Mouse (Mus musculus): ENCODE measurements at regions not wholly inside any gene's neighbourhood (a gene's known extent, or its start where the extent isn't known, plus 50 kb on each side); places are given as distances from the start of the nearest gene placed in this dataset.

DNA sequence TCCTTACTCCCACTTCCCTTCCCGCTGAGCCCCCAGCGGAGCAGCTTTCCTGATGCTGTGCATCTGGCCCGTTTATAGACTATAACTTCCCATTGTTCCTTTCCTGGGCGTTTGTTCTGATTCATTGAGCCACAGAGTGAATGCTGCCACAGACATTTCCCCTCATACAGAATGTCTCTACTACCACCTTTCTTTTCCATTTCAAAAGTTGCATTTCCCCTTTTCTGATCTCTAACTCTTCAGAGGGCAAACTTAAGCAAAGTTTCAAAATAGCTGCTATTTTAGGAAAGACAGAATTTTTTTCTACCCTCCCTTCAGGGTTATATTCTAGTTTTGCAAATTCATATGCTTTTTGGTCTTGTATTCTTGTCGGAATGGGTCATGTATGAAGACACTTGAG, 128.3 kb upstream of the Tas2r119 start:
- no peak for DNase-seq (ENCODE audit: low spot score in 2 of 2)

DNA sequence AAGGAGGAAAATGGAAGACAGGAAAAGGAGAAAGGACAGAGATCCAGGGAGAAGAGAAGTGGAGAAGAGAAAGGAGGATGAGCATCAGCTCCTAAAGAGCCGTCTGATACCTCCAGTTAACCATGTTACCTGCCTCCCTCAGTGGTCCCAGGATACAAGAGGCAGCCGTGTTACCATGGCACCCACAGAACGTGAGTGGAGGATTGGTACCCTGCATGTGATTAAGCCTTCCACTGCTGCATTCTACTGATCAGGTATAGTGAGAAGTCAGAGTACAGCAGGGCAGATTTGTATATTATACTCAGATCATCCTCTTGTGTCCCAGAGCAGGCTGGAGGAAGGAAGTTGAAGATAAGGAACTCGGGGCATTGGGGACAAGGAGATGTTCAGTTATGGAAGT, 115.5 kb upstream of the Tas2r119 start:
- no peak for DNase-seq (ENCODE audit: low spot score in 2 of 2)

DNA sequence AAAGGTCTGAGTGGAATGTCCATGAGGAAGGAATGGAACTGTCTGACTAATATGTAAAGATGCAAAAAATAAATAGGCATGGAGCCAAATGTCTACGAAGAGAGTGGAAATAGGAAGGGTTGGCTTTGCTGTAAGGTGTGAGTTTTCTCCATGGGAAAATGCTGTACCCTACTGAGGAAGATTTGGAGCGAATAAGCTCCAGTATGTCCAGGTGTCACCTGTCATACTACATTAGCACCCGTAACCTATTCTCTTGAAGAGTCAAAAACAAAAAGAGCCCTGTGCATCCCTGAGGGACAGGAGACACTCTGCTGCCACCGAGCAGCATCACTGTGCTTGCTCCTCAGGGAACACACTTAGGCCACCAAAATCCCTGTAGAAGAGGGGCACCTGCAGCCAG, 95.0 kb upstream of the Tas2r119 start:
- no peak for DNase-seq (ENCODE audit: low spot score in 2 of 2)

DNA sequence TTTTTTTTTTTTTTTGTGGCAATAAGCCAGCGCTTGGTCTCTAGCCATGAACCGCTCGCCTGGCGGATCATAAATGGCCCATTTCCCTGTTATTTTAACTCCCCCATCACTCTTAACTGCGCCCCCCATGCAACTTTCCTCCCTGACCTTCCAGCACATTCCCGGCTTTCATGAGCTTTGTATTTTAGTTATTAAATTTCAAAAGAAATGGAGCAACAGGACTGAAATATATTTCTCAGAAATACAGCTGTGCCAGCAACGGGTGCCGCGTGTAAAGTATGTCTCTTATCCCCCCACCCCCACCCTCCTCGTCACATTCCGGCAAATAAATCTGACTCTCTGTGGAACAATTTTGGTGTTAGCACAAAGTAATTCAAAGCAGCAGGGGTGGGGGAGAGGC, 83.2 kb upstream of the Tas2r119 start:
- no peak for DNase-seq (ENCODE audit: low spot score in 2 of 2)

DNA sequence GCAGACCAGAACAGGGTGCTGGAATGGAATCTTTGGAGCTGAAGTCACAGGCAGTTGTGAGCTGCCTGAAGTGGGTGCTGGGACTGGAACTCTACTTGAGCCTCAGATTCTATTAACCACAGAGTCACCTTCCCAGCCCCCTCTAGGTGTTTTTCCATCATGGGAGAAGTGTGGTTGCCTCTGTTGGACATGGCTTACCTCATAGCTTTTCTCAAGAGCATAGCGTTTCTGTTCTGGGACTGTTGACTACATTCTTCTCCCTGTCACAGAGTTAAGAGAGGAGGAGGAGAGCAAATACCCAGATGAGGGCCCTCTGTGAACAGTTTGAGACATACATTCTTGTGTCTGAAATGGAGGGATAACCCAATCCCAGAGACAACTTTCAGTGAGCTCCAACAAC, 81.5 kb upstream of the Tas2r119 start:
- DNase-seq (ENCODE audit: low spot score in 2 of 2): no peak

DNA sequence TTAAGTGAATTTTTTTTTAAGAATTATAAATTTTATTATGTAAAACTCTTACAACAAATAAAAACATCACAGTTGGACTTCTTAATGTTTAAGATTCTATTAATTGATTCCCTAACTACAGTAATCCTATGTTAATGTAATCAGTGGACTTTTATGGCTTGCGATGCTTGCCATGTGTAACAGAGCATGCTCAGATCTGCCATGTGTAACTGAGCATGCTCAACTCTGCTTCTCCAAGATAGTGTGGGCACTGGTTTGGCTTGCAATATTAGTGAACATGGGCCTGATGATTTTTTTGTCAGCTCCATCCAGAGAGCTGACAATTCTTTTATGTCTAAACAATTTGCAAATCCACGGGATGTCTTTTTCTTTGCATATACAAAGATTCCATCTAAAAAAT, 66.4 kb upstream of the Tas2r119 start:
- DNase-seq (ENCODE audit: low spot score in 2 of 2): no peak
